Mouse (Mus musculus): ENCODE results near the gene Dnah8. TPM values are rescaled to one million over a fixed set of nuclear protein-coding genes. Genes with fewer than 3 reads are reported as not detected.

Dnah8 gene
- polyA plus RNA-seq, 1 experiment = 295 TPM

DNA sequence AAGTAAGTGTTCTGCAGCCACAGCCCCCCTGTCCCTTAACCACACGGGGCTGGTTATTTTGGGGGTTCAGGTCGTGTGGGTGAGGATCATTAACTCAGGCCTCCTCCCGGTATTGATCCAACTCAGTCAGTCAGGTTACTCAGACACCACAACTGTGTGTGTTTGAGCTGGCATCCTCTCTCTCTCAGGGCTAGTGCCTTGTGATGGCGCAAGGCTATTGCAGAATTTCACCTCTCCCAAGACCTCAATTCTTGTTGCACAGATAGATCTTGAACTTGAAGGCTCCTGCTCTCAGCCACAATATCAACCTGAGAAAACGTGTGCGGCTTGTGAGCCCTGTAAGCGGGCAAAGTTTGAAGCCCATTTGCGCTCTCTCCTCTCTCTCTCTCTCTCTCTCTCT, 38.0 kb downstream of the Dnah8 start:
- TF ChIP-seq CTCF (IDR thresholded peaks at IDR 0.05; ENCODE audit: control insufficient read depth, insufficient read depth, insufficient replicate concordance, low read depth, low read length) (no peak), POLR2A (IDR thresholded peaks at IDR 0.05; ENCODE audit: control insufficient read depth, low read depth, low read length) (no peak)
- Histone ChIP-seq H3K27ac (ENCODE audit: control insufficient read depth, insufficient read depth, low read depth, low read length) (no peak overlapping the region), H3K36me3 (ENCODE audit: control insufficient read depth, insufficient read depth, low read length) (peaks cover 5% of the 10 kb centered on the region), H3K4me3 (ENCODE audit: control insufficient read depth, low read depth, low read length) (no peak overlapping the region), H3K27me3 (ENCODE audit: control insufficient read depth, insufficient read depth, low read length) (no peaks in the 10 kb centered on the region), H3K4me1 (ENCODE audit: control insufficient read depth, insufficient read depth, low read length) (no peaks in the 10 kb centered on the region)

DNA sequence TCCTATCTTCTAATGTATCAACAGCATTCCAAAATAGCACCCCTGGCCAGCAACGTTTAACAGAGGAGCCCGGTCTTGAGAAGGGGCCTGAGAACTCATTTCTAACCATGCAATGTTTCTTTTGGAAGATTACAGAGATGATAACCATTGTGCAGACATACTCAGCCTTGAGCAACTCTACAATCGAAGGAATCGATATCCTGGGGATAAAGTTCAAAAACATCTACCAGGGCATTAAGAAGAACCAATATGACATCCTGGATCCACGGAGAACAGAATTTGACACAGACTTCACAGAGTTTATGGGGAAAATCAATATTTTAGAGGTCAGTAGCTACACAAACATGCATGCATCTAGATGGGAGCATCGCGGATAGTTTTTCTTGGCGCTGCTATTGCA, 39.0 kb downstream of the Dnah8 start:
- Histone ChIP-seq H3K4me3 (ENCODE audit: control insufficient read depth, low read depth, low read length) (no peak overlapping the region), H3K27me3 (ENCODE audit: control insufficient read depth, insufficient read depth, low read length) (no peaks in the 10 kb centered on the region), H3K4me1 (ENCODE audit: control insufficient read depth, insufficient read depth, low read length) (no peaks in the 10 kb centered on the region), H3K36me3 (ENCODE audit: control insufficient read depth, insufficient read depth, low read length) (peaks cover 5% of the 10 kb centered on the region), H3K27ac (ENCODE audit: control insufficient read depth, insufficient read depth, low read depth, low read length) (no peak overlapping the region)
- TF ChIP-seq POLR2A (IDR thresholded peaks at IDR 0.05; ENCODE audit: control insufficient read depth, low read depth, low read length) (no peak), CTCF (IDR thresholded peaks at IDR 0.05; ENCODE audit: control insufficient read depth, insufficient read depth, insufficient replicate concordance, low read depth, low read length) (no peak)

GRCm38 (mm10) chr17:30664856-30665255, 40.7 kb downstream of the Dnah8 start:
- Histone ChIP-seq H3K27me3 (ENCODE audit: control insufficient read depth, insufficient read depth, low read length) (no peaks in the 10 kb centered on the region), H3K27ac (ENCODE audit: control insufficient read depth, insufficient read depth, low read depth, low read length) (no peak overlapping the region), H3K4me3 (ENCODE audit: control insufficient read depth, low read depth, low read length) (no peak overlapping the region), H3K36me3 (ENCODE audit: control insufficient read depth, insufficient read depth, low read length) (peaks cover 3% of the 10 kb centered on the region), H3K4me1 (ENCODE audit: control insufficient read depth, insufficient read depth, low read length) (no peaks in the 10 kb centered on the region)
- TF ChIP-seq CTCF (IDR thresholded peaks at IDR 0.05; ENCODE audit: control insufficient read depth, insufficient read depth, insufficient replicate concordance, low read depth, low read length) (no peak), POLR2A (IDR thresholded peaks at IDR 0.05; ENCODE audit: control insufficient read depth, low read depth, low read length) (no peak)

DNA sequence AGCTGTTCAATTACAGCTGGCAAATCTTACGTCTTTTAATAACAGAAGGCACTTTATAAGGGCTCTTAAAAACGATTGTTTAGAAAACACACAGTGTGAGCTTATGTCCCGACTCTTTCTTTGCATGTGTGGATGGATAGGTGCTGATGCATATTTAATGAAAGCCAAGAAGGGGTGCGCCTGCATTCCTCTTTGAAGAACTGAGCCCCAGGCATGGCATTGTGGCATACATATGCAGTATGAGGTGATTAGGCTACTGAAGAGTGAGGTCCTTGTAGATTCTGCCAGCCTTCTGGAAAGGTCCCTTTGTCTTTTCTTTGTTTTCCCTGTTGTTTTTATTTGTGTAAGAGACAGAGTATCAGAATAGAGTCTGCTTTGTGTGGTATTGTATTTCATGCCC, 48.4 kb downstream of the Dnah8 start:
- Histone ChIP-seq H3K27me3 (ENCODE audit: control insufficient read depth, insufficient read depth, low read length) (no peaks in the 10 kb centered on the region), H3K4me3 (ENCODE audit: control insufficient read depth, low read depth, low read length) (no peak overlapping the region), H3K27ac (ENCODE audit: control insufficient read depth, insufficient read depth, low read depth, low read length) (no peak overlapping the region), H3K36me3 (ENCODE audit: control insufficient read depth, insufficient read depth, low read length) (no peaks in the 10 kb centered on the region; the same call in none of the 2 replicates), H3K4me1 (ENCODE audit: control insufficient read depth, insufficient read depth, low read length) (no peaks in the 10 kb centered on the region)
- TF ChIP-seq CTCF (IDR thresholded peaks at IDR 0.05; ENCODE audit: control insufficient read depth, insufficient read depth, insufficient replicate concordance, low read depth, low read length) (no peak), POLR2A (IDR thresholded peaks at IDR 0.05; ENCODE audit: control insufficient read depth, low read depth, low read length) (no peak)

GRCm38 (mm10) chr17:30673023-30673422, 48.9 kb downstream of the Dnah8 start:
- Histone ChIP-seq H3K36me3 (ENCODE audit: control insufficient read depth, insufficient read depth, low read length) (no peaks in the 10 kb centered on the region; the same call in none of the 2 replicates), H3K27ac (ENCODE audit: control insufficient read depth, insufficient read depth, low read depth, low read length) (no peak overlapping the region), H3K4me3 (ENCODE audit: control insufficient read depth, low read depth, low read length) (no peak overlapping the region), H3K27me3 (ENCODE audit: control insufficient read depth, insufficient read depth, low read length) (no peaks in the 10 kb centered on the region), H3K4me1 (ENCODE audit: control insufficient read depth, insufficient read depth, low read length) (no peaks in the 10 kb centered on the region)
- TF ChIP-seq CTCF (IDR thresholded peaks at IDR 0.05; ENCODE audit: control insufficient read depth, insufficient read depth, insufficient replicate concordance, low read depth, low read length) (peak; percentile 45; the same call in 1 of the 2 replicates), POLR2A (IDR thresholded peaks at IDR 0.05; ENCODE audit: control insufficient read depth, low read depth, low read length) (no peak)

GRCm38 (mm10) chr17:30675021-30675740, 51.0 kb downstream of the Dnah8 start:
- H3K27ac ChIP-seq (ENCODE audit: control insufficient read depth, insufficient read depth, low read depth, low read length) = no peak overlapping the region
- no peak overlapping the region for H3K4me3 ChIP-seq (ENCODE audit: control insufficient read depth, low read depth, low read length)
- H3K4me1 ChIP-seq (ENCODE audit: control insufficient read depth, insufficient read depth, low read length) = no peaks in the 10 kb centered on the region
- TF ChIP-seq CTCF (IDR thresholded peaks at IDR 0.05; ENCODE audit: control insufficient read depth, insufficient read depth, insufficient replicate concordance, low read depth, low read length) = no peak
- no peak for TF ChIP-seq POLR2A (IDR thresholded peaks at IDR 0.05; ENCODE audit: control insufficient read depth, low read depth, low read length)
- no peaks in the 10 kb centered on the region for H3K27me3 ChIP-seq (ENCODE audit: control insufficient read depth, insufficient read depth, low read length)
- no peaks in the 10 kb centered on the region; the same call in none of the 2 replicates for H3K36me3 ChIP-seq (ENCODE audit: control insufficient read depth, insufficient read depth, low read length)

DNA sequence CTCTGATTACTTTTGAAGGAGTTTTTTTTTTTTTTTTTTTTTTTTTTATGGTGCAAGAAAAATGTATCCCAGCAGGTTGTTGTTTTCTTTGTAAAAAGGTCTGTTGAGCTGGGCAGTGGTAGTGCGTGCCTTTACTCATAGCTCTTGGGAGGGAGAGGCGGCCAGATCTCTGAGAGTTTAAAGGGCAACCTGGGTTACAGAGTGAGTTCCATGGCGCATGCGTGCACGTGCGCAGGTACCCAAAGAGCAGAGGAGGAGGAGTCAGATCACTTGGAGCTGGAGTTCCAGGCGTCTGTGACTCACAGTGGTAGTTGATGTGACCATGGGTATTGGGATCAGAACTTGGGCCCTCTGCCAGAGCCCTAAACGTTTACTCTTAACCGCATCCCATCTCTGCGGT, 54.4 kb downstream of the Dnah8 start:
- Histone ChIP-seq H3K27me3 (ENCODE audit: control insufficient read depth, insufficient read depth, low read length) (no peaks in the 10 kb centered on the region), H3K4me1 (ENCODE audit: control insufficient read depth, insufficient read depth, low read length) (no peaks in the 10 kb centered on the region), H3K27ac (ENCODE audit: control insufficient read depth, insufficient read depth, low read depth, low read length) (no peak overlapping the region), H3K4me3 (ENCODE audit: control insufficient read depth, low read depth, low read length) (no peak overlapping the region), H3K36me3 (ENCODE audit: control insufficient read depth, insufficient read depth, low read length) (no peaks in the 10 kb centered on the region; the same call in none of the 2 replicates)
- TF ChIP-seq POLR2A (IDR thresholded peaks at IDR 0.05; ENCODE audit: control insufficient read depth, low read depth, low read length) (no peak), CTCF (IDR thresholded peaks at IDR 0.05; ENCODE audit: control insufficient read depth, insufficient read depth, insufficient replicate concordance, low read depth, low read length) (no peak)
